Mouse (Mus musculus): ENCODE results near the gene Mbd6.

GRCm38 (mm10) chr10:127336952-127337351, 48.1 kb upstream of the Mbd6 start:
- TF ChIP-seq POLR2A (IDR thresholded peaks at IDR 0.05; ENCODE audit: borderline replicate concordance, control insufficient read depth, low read depth, low read length): no peak
- TF ChIP-seq CTCF (IDR thresholded peaks at IDR 0.05; ENCODE audit: control insufficient read depth, insufficient read depth, low read length): no peak

Data from bone marrow, adult 2 months (tissue).